Mouse (Mus musculus): Measurements from ENCODE around the gene Slc7a1. TPM values are rescaled to one million over a fixed set of nuclear protein-coding genes. Genes with fewer than 3 reads are reported as not detected.

Slc7a1 gene
- polyA plus RNA-seq, 1 experiment from 2014 or later: 10.7 TPM

GRCm38 (mm10) chr5:148304112-148304511 is 95.6 kb downstream of the Slc7a1 start:
- Histone ChIP-seq H3K4me2 (replicated peaks) (no peak overlapping the region), H3K4me1 (no peaks in the 10 kb centered on the region), H3K9ac (no peak overlapping the region), H3K27ac (no peak overlapping the region), H3K36me3 (no peaks in the 10 kb centered on the region), H3K27me3 (no peaks in the 10 kb centered on the region), H3K9me3 (no peaks in the 10 kb centered on the region), H3K4me3 (no peak overlapping the region)
- 83% methylated on average over 2 of the region's 2 CpGs for WGBS
- ATAC-seq (ENCODE audit: insufficient number of reproducible peaks, insufficient read depth, low FRiP score, low TSS enrichment): no peak

- no peaks in the 10 kb centered on the region for H3K9me3 ChIP-seq
- WGBS: 78% methylated on average over 11 of the region's 11 CpGs
- H3K27me3 ChIP-seq: no peaks in the 10 kb centered on the region
- no peaks in the 10 kb centered on the region for H3K4me1 ChIP-seq
- H3K9ac ChIP-seq: no peak overlapping the region
- no peaks in the 10 kb centered on the region for H3K36me3 ChIP-seq
- H3K4me2 ChIP-seq (replicated peaks): no peak overlapping the region
- ATAC-seq (ENCODE audit: insufficient number of reproducible peaks, insufficient read depth, low FRiP score, low TSS enrichment): no peak
- no peak overlapping the region for H3K4me3 ChIP-seq
- H3K27ac ChIP-seq: no peak overlapping the region
Observed at GRCm38 (mm10) chr5:148302968-148303367, 96.7 kb downstream of the Slc7a1 start.

GRCm38 (mm10) chr5:148293346-148293745 is 106.4 kb downstream of the Slc7a1 start:
- Histone ChIP-seq H3K36me3 (no peaks in the 10 kb centered on the region), H3K27me3 (no peaks in the 10 kb centered on the region), H3K4me1 (no peaks in the 10 kb centered on the region), H3K9me3 (no peaks in the 10 kb centered on the region; the same call in 1 of the 2 replicates), H3K4me3 (no peak overlapping the region), H3K4me2 (replicated peaks) (no peak overlapping the region), H3K27ac (no peak overlapping the region), H3K9ac (no peak overlapping the region)
- no peak for ATAC-seq (ENCODE audit: insufficient number of reproducible peaks, insufficient read depth, low FRiP score, low TSS enrichment)
- WGBS: 79% methylated on average over 7 of the region's 7 CpGs

GRCm38 (mm10) chr5:148292862-148293261 is 106.8 kb downstream of the Slc7a1 start:
- Histone ChIP-seq H3K4me2 (replicated peaks) (no peak overlapping the region), H3K27me3 (no peaks in the 10 kb centered on the region), H3K9me3 (no peaks in the 10 kb centered on the region; the same call in 1 of the 2 replicates), H3K4me3 (no peak overlapping the region), H3K36me3 (no peaks in the 10 kb centered on the region), H3K27ac (no peak overlapping the region), H3K9ac (no peak overlapping the region), H3K4me1 (no peaks in the 10 kb centered on the region)
- no peak for ATAC-seq (ENCODE audit: insufficient number of reproducible peaks, insufficient read depth, low FRiP score, low TSS enrichment)
- WGBS: 80% methylated on average over 7 of the region's 7 CpGs

GRCm38 (mm10) chr5:148289951-148290350 is 109.8 kb downstream of the Slc7a1 start:
- Histone ChIP-seq H3K36me3 (no peaks in the 10 kb centered on the region), H3K27ac (no peak overlapping the region), H3K4me3 (no peak overlapping the region), H3K4me1 (no peaks in the 10 kb centered on the region), H3K27me3 (no peaks in the 10 kb centered on the region), H3K9ac (no peak overlapping the region), H3K9me3 (no peaks in the 10 kb centered on the region; the same call in 1 of the 2 replicates), H3K4me2 (replicated peaks) (no peak overlapping the region)
- 69% methylated on average over 7 of the region's 7 CpGs for WGBS
- ATAC-seq (ENCODE audit: insufficient number of reproducible peaks, insufficient read depth, low FRiP score, low TSS enrichment): 0 out of 2 replicates have a peak, but pooled peaks have one; percentile 45

- Histone ChIP-seq H3K27ac (no peak overlapping the region), H3K4me2 (replicated peaks) (no peak overlapping the region), H3K9me3 (no peaks in the 10 kb centered on the region; the same call in 1 of the 2 replicates), H3K4me1 (no peaks in the 10 kb centered on the region), H3K36me3 (no peaks in the 10 kb centered on the region), H3K27me3 (no peaks in the 10 kb centered on the region), H3K4me3 (no peak overlapping the region), H3K9ac (no peak overlapping the region)
- no peak for ATAC-seq (ENCODE audit: insufficient number of reproducible peaks, insufficient read depth, low FRiP score, low TSS enrichment)
- 68% methylated on average over 18 of the region's 18 CpGs for WGBS
Observed at GRCm38 (mm10) chr5:148288804-148289203, 110.9 kb downstream of the Slc7a1 start.

- H3K4me2 ChIP-seq (replicated peaks): no peak overlapping the region
- H3K9me3 ChIP-seq: no peaks in the 10 kb centered on the region; the same call in 1 of the 2 replicates
- no peak overlapping the region for H3K4me3 ChIP-seq
- H3K9ac ChIP-seq: no peak overlapping the region
- H3K27ac ChIP-seq: no peak overlapping the region
- H3K4me1 ChIP-seq: no peaks in the 10 kb centered on the region
- ATAC-seq (ENCODE audit: insufficient number of reproducible peaks, insufficient read depth, low FRiP score, low TSS enrichment): no peak
- WGBS: 83% methylated on average over 5 of the region's 5 CpGs
- H3K27me3 ChIP-seq: no peaks in the 10 kb centered on the region
- no peaks in the 10 kb centered on the region for H3K36me3 ChIP-seq
Observed at GRCm38 (mm10) chr5:148287529-148287928, 112.2 kb downstream of the Slc7a1 start.

GRCm38 (mm10) chr5:148283584-148283983 is 116.1 kb downstream of the Slc7a1 start:
- Histone ChIP-seq H3K4me1 (no peaks in the 10 kb centered on the region), H3K27me3 (no peaks in the 10 kb centered on the region), H3K4me3 (no peak overlapping the region), H3K9ac (no peak overlapping the region), H3K4me2 (replicated peaks) (no peak overlapping the region), H3K36me3 (no peaks in the 10 kb centered on the region), H3K27ac (no peak overlapping the region), H3K9me3 (no peaks in the 10 kb centered on the region)
- no peak for ATAC-seq (ENCODE audit: insufficient number of reproducible peaks, insufficient read depth, low FRiP score, low TSS enrichment)
- 92% methylated on average over 3 of the region's 3 CpGs for WGBS

GRCm38 (mm10) chr5:148283177-148283576 is 116.5 kb downstream of the Slc7a1 start:
- Histone ChIP-seq H3K9me3 (no peaks in the 10 kb centered on the region), H3K27me3 (no peaks in the 10 kb centered on the region), H3K4me3 (no peak overlapping the region), H3K36me3 (no peaks in the 10 kb centered on the region), H3K4me2 (replicated peaks) (no peak overlapping the region), H3K27ac (no peak overlapping the region), H3K4me1 (no peaks in the 10 kb centered on the region), H3K9ac (no peak overlapping the region)
- 75% methylated on average over 2 of the region's 2 CpGs for WGBS
- no peak for ATAC-seq (ENCODE audit: insufficient number of reproducible peaks, insufficient read depth, low FRiP score, low TSS enrichment)

- H3K9me3 ChIP-seq: no peaks in the 10 kb centered on the region
- no peaks in the 10 kb centered on the region for H3K27me3 ChIP-seq
- ATAC-seq (ENCODE audit: insufficient number of reproducible peaks, insufficient read depth, low FRiP score, low TSS enrichment): no peak
- H3K4me1 ChIP-seq: no peaks in the 10 kb centered on the region
- no peaks in the 10 kb centered on the region for H3K36me3 ChIP-seq
- H3K4me3 ChIP-seq: no peak overlapping the region
- WGBS: 93% methylated on average over 5 of the region's 5 CpGs
- no peak overlapping the region for H3K9ac ChIP-seq
- no peak overlapping the region for H3K4me2 ChIP-seq (replicated peaks)
- no peak overlapping the region for H3K27ac ChIP-seq
Observed at GRCm38 (mm10) chr5:148282631-148283030, 117.1 kb downstream of the Slc7a1 start.

GRCm38 (mm10) chr5:148282093-148282492 is 117.6 kb downstream of the Slc7a1 start:
- H3K27ac ChIP-seq: no peak overlapping the region
- WGBS: 88% methylated on average over 6 of the region's 6 CpGs
- no peak overlapping the region for H3K9ac ChIP-seq
- no peaks in the 10 kb centered on the region for H3K9me3 ChIP-seq
- no peak for ATAC-seq (ENCODE audit: insufficient number of reproducible peaks, insufficient read depth, low FRiP score, low TSS enrichment)
- no peaks in the 10 kb centered on the region for H3K4me1 ChIP-seq
- H3K4me2 ChIP-seq (replicated peaks): no peak overlapping the region
- H3K4me3 ChIP-seq: no peak overlapping the region
- no peaks in the 10 kb centered on the region for H3K27me3 ChIP-seq
- H3K36me3 ChIP-seq: no peaks in the 10 kb centered on the region

GRCm38 (mm10) chr5:148280321-148280720 is 119.4 kb downstream of the Slc7a1 start:
- H3K9me3 ChIP-seq: no peaks in the 10 kb centered on the region
- no peak overlapping the region for H3K4me2 ChIP-seq (replicated peaks)
- no peak overlapping the region for H3K27ac ChIP-seq
- 84% methylated on average over 5 of the region's 5 CpGs for WGBS
- no peaks in the 10 kb centered on the region for H3K27me3 ChIP-seq
- H3K36me3 ChIP-seq: no peaks in the 10 kb centered on the region
- H3K9ac ChIP-seq: no peak overlapping the region
- ATAC-seq (ENCODE audit: insufficient number of reproducible peaks, insufficient read depth, low FRiP score, low TSS enrichment): no peak
- H3K4me1 ChIP-seq: no peaks in the 10 kb centered on the region
- no peak overlapping the region for H3K4me3 ChIP-seq

GRCm38 (mm10) chr5:148278233-148278632 is 121.5 kb downstream of the Slc7a1 start:
- no peak for ATAC-seq (ENCODE audit: insufficient number of reproducible peaks, insufficient read depth, low FRiP score, low TSS enrichment)
- Histone ChIP-seq H3K9ac (no peak overlapping the region), H3K9me3 (no peaks in the 10 kb centered on the region), H3K4me3 (no peak overlapping the region), H3K4me1 (no peaks in the 10 kb centered on the region), H3K27me3 (no peaks in the 10 kb centered on the region), H3K4me2 (replicated peaks) (no peak overlapping the region), H3K36me3 (no peaks in the 10 kb centered on the region), H3K27ac (no peak overlapping the region)
- 70% methylated on average over 8 of the region's 8 CpGs for WGBS
